Mouse (Mus musculus): ENCODE results near the gene Dnaja2. TPM values are rescaled to one million over a fixed set of nuclear protein-coding genes. Genes with fewer than 3 reads are reported as not detected.

Dnaja2 gene
- total RNA-seq, 1 experiment, result 158 TPM

- H3K4me3 ChIP-seq (ENCODE audit: insufficient read depth in 1 of 2, low read depth in 1 of 2, low read length in 2 of 2, poor library complexity in 1 of 2, severe bottlenecking in 1 of 2), result no peak overlapping the region
- H3K27ac ChIP-seq (ENCODE audit: insufficient read depth, low read depth, low read length, poor library complexity, severe bottlenecking), result no peak overlapping the region
- no peak overlapping the region for H3K9ac ChIP-seq (ENCODE audit: insufficient read depth, low read depth, low read length, poor library complexity, severe bottlenecking)
- in situ Hi-C loops (cut with MboI; ENCODE audit: low sequenced_read_pairs in 2 of 2, unreplicated experiment in 2 of 2), result no loop called here
- TF ChIP-seq HCFC1 (IDR thresholded peaks at IDR 0.05; ENCODE audit: borderline replicate concordance, insufficient read depth, low read length) (no peak), CHD2 (IDR thresholded peaks at IDR 0.05; ENCODE audit: low read depth, low read length) (no peak), ZC3H11A (IDR thresholded peaks at IDR 0.05; ENCODE audit: borderline replicate concordance, low read depth, low read length) (no peak), MAFK (IDR thresholded peaks at IDR 0.05; ENCODE audit: insufficient read depth, low read depth, low read length) (no peak), ZNF384 (IDR thresholded peaks at IDR 0.05; ENCODE audit: low read depth, low read length) (no peak)
- H3K4me1 ChIP-seq (ENCODE audit: control insufficient read depth in 2 of 2, insufficient read depth in 2 of 2, low read length in 2 of 2, poor library complexity in 1 of 2), result peaks cover 1 to 3% of the 10 kb centered on the region in 2 experiments; a peak in 2 of 4 replicates
- peaks cover 5% of the 10 kb centered on the region for H3K36me3 ChIP-seq (ENCODE audit: control insufficient read depth, insufficient read depth, low read length, poor library complexity, severe bottlenecking)
- DNase-seq (ENCODE audit: low read depth, low spot score), result no peak
- H3K9me3 ChIP-seq (ENCODE audit: control insufficient read depth, insufficient read depth, low read depth, low read length), result no peaks in the 10 kb centered on the region
Measured at GRCm38 (mm10) chr8:85533434-85533833, 21.7 kb downstream of the Dnaja2 start.

GRCm38 (mm10) chr8:85532843-85533242 lies 22.3 kb downstream of the Dnaja2 start:
- Histone ChIP-seq H3K4me3 (ENCODE audit: insufficient read depth in 1 of 2, low read depth in 1 of 2, low read length in 2 of 2, poor library complexity in 1 of 2, severe bottlenecking in 1 of 2) (no peak overlapping the region), H3K36me3 (ENCODE audit: control insufficient read depth, insufficient read depth, low read length, poor library complexity, severe bottlenecking) (peaks cover 3% of the 10 kb centered on the region), H3K27ac (ENCODE audit: insufficient read depth, low read depth, low read length, poor library complexity, severe bottlenecking) (peak overlapping the region; percentile 66; the same call in 1 of the 2 replicates), H3K4me1 (ENCODE audit: control insufficient read depth in 2 of 2, insufficient read depth in 2 of 2, low read length in 2 of 2, poor library complexity in 1 of 2) (peaks cover 1 to 5% of the 10 kb centered on the region in 2 experiments; a peak in 3 of 4 replicates), H3K9ac (ENCODE audit: insufficient read depth, low read depth, low read length, poor library complexity, severe bottlenecking) (no peak overlapping the region), H3K9me3 (ENCODE audit: control insufficient read depth, insufficient read depth, low read depth, low read length) (no peaks in the 10 kb centered on the region)
- DNase-seq (ENCODE audit: low read depth, low spot score), result no peak
- TF ChIP-seq MAFK (IDR thresholded peaks at IDR 0.05; ENCODE audit: insufficient read depth, low read depth, low read length) (peak; percentile 96), ZNF384 (IDR thresholded peaks at IDR 0.05; ENCODE audit: low read depth, low read length) (no peak)
- in situ Hi-C loops (cut with MboI; ENCODE audit: low sequenced_read_pairs in 2 of 2, unreplicated experiment in 2 of 2), result no loop called here

- in situ Hi-C loops (cut with MboI; ENCODE audit: low sequenced_read_pairs in 2 of 2, unreplicated experiment in 2 of 2), result no loop called here
- Histone ChIP-seq H3K9ac (ENCODE audit: insufficient read depth, low read depth, low read length, poor library complexity, severe bottlenecking) (no peak overlapping the region), H3K27ac (ENCODE audit: insufficient read depth, low read depth, low read length, poor library complexity, severe bottlenecking) (no peak overlapping the region), H3K4me3 (ENCODE audit: insufficient read depth in 1 of 2, low read depth in 1 of 2, low read length in 2 of 2, poor library complexity in 1 of 2, severe bottlenecking in 1 of 2) (no peak overlapping the region), H3K36me3 (ENCODE audit: control insufficient read depth, insufficient read depth, low read length, poor library complexity, severe bottlenecking) (peaks cover 3% of the 10 kb centered on the region), H3K9me3 (ENCODE audit: control insufficient read depth, insufficient read depth, low read depth, low read length) (no peaks in the 10 kb centered on the region), H3K4me1 (ENCODE audit: control insufficient read depth in 2 of 2, insufficient read depth in 2 of 2, low read length in 2 of 2, poor library complexity in 1 of 2) (peaks cover 1 to 7% of the 10 kb centered on the region in 2 experiments; a peak in 3 of 4 replicates)
- no peak for TF ChIP-seq ZNF384 (IDR thresholded peaks at IDR 0.05; ENCODE audit: low read depth, low read length)
- TF ChIP-seq HCFC1 (IDR thresholded peaks at IDR 0.05; ENCODE audit: borderline replicate concordance, insufficient read depth, low read length), result no peak
- no peak for TF ChIP-seq ZC3H11A (IDR thresholded peaks at IDR 0.05; ENCODE audit: borderline replicate concordance, low read depth, low read length)
- TF ChIP-seq CHD2 (IDR thresholded peaks at IDR 0.05; ENCODE audit: low read depth, low read length), result no peak
- no peak for TF ChIP-seq MAFK (IDR thresholded peaks at IDR 0.05; ENCODE audit: insufficient read depth, low read depth, low read length)
- DNase-seq (ENCODE audit: low read depth, low spot score), result no peak
Measured at GRCm38 (mm10) chr8:85531471-85531870, 23.7 kb downstream of the Dnaja2 start.

- in situ Hi-C loops (cut with MboI; ENCODE audit: low sequenced_read_pairs in 2 of 2, unreplicated experiment in 2 of 2), result no loop called here
- H3K4me1 ChIP-seq (ENCODE audit: control insufficient read depth in 2 of 2, insufficient read depth in 2 of 2, low read length in 2 of 2, poor library complexity in 1 of 2), result peaks cover 1 to 7% of the 10 kb centered on the region in 2 experiments; a peak in 3 of 4 replicates
Measured at GRCm38 (mm10) chr8:85530717-85531116, 24.4 kb downstream of the Dnaja2 start.

GRCm38 (mm10) chr8:85528959-85529358 lies 26.2 kb downstream of the Dnaja2 start:
- TF ChIP-seq MAFK (IDR thresholded peaks at IDR 0.05; ENCODE audit: insufficient read depth, low read depth, low read length) (no peak), ZC3H11A (IDR thresholded peaks at IDR 0.05; ENCODE audit: borderline replicate concordance, low read depth, low read length) (no peak), ZNF384 (IDR thresholded peaks at IDR 0.05; ENCODE audit: low read depth, low read length) (no peak), CHD2 (IDR thresholded peaks at IDR 0.05; ENCODE audit: low read depth, low read length) (no peak), HCFC1 (IDR thresholded peaks at IDR 0.05; ENCODE audit: borderline replicate concordance, insufficient read depth, low read length) (no peak)
- in situ Hi-C loops (cut with MboI; ENCODE audit: low sequenced_read_pairs in 2 of 2, unreplicated experiment in 2 of 2), result no loop called here
- H3K9me3 ChIP-seq (ENCODE audit: control insufficient read depth, insufficient read depth, low read depth, low read length), result no peaks in the 10 kb centered on the region
- no peak overlapping the region for H3K4me3 ChIP-seq (ENCODE audit: insufficient read depth in 1 of 2, low read depth in 1 of 2, low read length in 2 of 2, poor library complexity in 1 of 2, severe bottlenecking in 1 of 2)
- H3K27ac ChIP-seq (ENCODE audit: insufficient read depth, low read depth, low read length, poor library complexity, severe bottlenecking), result no peak overlapping the region
- peaks cover 1 to 9% of the 10 kb centered on the region in 2 experiments; a peak in 3 of 4 replicates for H3K4me1 ChIP-seq (ENCODE audit: control insufficient read depth in 2 of 2, insufficient read depth in 2 of 2, low read length in 2 of 2, poor library complexity in 1 of 2)
- no peak for DNase-seq (ENCODE audit: low read depth, low spot score)
- peaks cover 10% of the 10 kb centered on the region; the same call in 1 of the 2 replicates for H3K36me3 ChIP-seq (ENCODE audit: control insufficient read depth, insufficient read depth, low read length, poor library complexity, severe bottlenecking)
- no peak overlapping the region for H3K9ac ChIP-seq (ENCODE audit: insufficient read depth, low read depth, low read length, poor library complexity, severe bottlenecking)

More at GRCm38 (mm10) chr8:85530717-85531116, 24.4 kb downstream of the Dnaja2 start:
- no peak overlapping the region for H3K9ac ChIP-seq (ENCODE audit: insufficient read depth, low read depth, low read length, poor library complexity, severe bottlenecking)
- H3K4me3 ChIP-seq (ENCODE audit: insufficient read depth in 1 of 2, low read depth in 1 of 2, low read length in 2 of 2, poor library complexity in 1 of 2, severe bottlenecking in 1 of 2), result no peak overlapping the region
- no peaks in the 10 kb centered on the region for H3K9me3 ChIP-seq (ENCODE audit: control insufficient read depth, insufficient read depth, low read depth, low read length)
- peaks cover 5% of the 10 kb centered on the region; the same call in 1 of the 2 replicates for H3K36me3 ChIP-seq (ENCODE audit: control insufficient read depth, insufficient read depth, low read length, poor library complexity, severe bottlenecking)
- no peak for DNase-seq (ENCODE audit: low read depth, low spot score)
- no peak overlapping the region for H3K27ac ChIP-seq (ENCODE audit: insufficient read depth, low read depth, low read length, poor library complexity, severe bottlenecking)
- no peak for TF ChIP-seq ZNF384 (IDR thresholded peaks at IDR 0.05; ENCODE audit: low read depth, low read length)
- TF ChIP-seq HCFC1 (IDR thresholded peaks at IDR 0.05; ENCODE audit: borderline replicate concordance, insufficient read depth, low read length), result no peak
- no peak for TF ChIP-seq MAFK (IDR thresholded peaks at IDR 0.05; ENCODE audit: insufficient read depth, low read depth, low read length)
- no peak for TF ChIP-seq ZC3H11A (IDR thresholded peaks at IDR 0.05; ENCODE audit: borderline replicate concordance, low read depth, low read length)
- TF ChIP-seq CHD2 (IDR thresholded peaks at IDR 0.05; ENCODE audit: low read depth, low read length), result no peak

Measured in ES-E14 (cell line).